Mouse (Mus musculus) heart, postnatal 14 days (tissue): ENCODE measurements around the gene Arap1. TPM values are rescaled to one million over a fixed set of nuclear protein-coding genes. Genes with fewer than 3 reads are reported as not detected.

Source experiments
- DNase-seq, 2 experiments: peaks; one replicate each; pipeline ENCODE4 v3.0.0; 2021 to 2022
- intact Hi-C: fragments of 180-260 bp; cut with DNase I; formaldehyde crosslinking; loops from one replicate; pipeline ENCODE4 v1.15.1; 2025
- long read RNA-seq, 2 experiments: library from polyadenylated mRNA; stranded (forward); transcript quantifications; one replicate each; pipeline ENCODE4 v2.0.0; 2021
- total RNA-seq, 2 experiments: library from RNA; stranded (reverse); gene quantifications; 2 replicates each; pipeline ENCODE4 v1.2.3; 2021

The Arap1 gene
- total RNA-seq: 10 to 100 TPM; 38.6 to 41.8 TPM
- long read RNA-seq, experiment 1, full-length matches to known transcripts: 21 of 55 reads
- long read RNA-seq, experiment 1, partial matches to known transcripts: 17 of 55 reads
- long read RNA-seq, experiment 1, other reads (novel, unspliced or antisense): 17 of 55 reads
- long read RNA-seq, experiment 2, transcript Arap1-203 (21 exons, 3,693 nt): major isoform, 12 of 32 reads
- long read RNA-seq, experiment 2, partial matches to known transcripts: 8 of 32 reads
- long read RNA-seq, experiment 2, other reads (novel, unspliced or antisense): 11 of 32 reads

GRCm38 (mm10) chr7:101347767-101348270 is at the start of gene Arap1:
TSS of gene Arap1 (plus strand) at chr7:101348067.
- intact Hi-C loops: no loop called here

GRCm38 (mm10) chr7:101298375-101298774 is 49.5 kb upstream of the Arap1 start:
- intact Hi-C loops: no loop called here
- no peak for DNase-seq

More at GRCm38 (mm10) chr7:101347767-101348270, at the start of gene Arap1:
- peak; percentile 78 to 80 for DNase-seq

- intact Hi-C loops: no loop called here
- DNase-seq: no peak
Measured at GRCm38 (mm10) chr7:101301361-101301880, 46.4 kb upstream of the Arap1 start.

GRCm38 (mm10) chr7:101301881-101302456 is 45.9 kb upstream of the Arap1 start, which contains the start of gene Atg16l2:
TSS of gene Atg16l2 (minus strand) at chr7:101302251.
- peak; percentile 93 to 95 for DNase-seq
- intact Hi-C loops: no loop called here

- no peak for DNase-seq
- intact Hi-C loops: no loop called here
Measured at GRCm38 (mm10) chr7:101302691-101303090, 45.2 kb upstream of the Arap1 start.

GRCm38 (mm10) chr7:101306841-101307240 is 41.0 kb upstream of the Arap1 start:
- no peak for DNase-seq

GRCm38 (mm10) chr7:101309985-101310326 is 37.9 kb upstream of the Arap1 start:
- no peak for DNase-seq
- intact Hi-C loops: loop anchor here (1.0 to 2.0 kb wide), 2 partner anchors 64 to 103 kb away; no protein-coding TSS in a partner anchor

More at GRCm38 (mm10) chr7:101306841-101307240, 41.0 kb upstream of the Arap1 start:
- intact Hi-C loops: no loop called here

- DNase-seq: peak; percentile 97
- intact Hi-C loops: loop anchor here (1.0 to 2.0 kb wide), 2 partner anchors 64 to 102 kb away; no protein-coding TSS in a partner anchor
Measured at GRCm38 (mm10) chr7:101310327-101311028, 37.4 kb upstream of the Arap1 start.

- no peak for DNase-seq
- intact Hi-C loops: loop anchor here (2.0 kb wide), 1 partner anchor 102 kb away; no protein-coding TSS in a partner anchor
Measured at GRCm38 (mm10) chr7:101311061-101311460, 36.8 kb upstream of the Arap1 start.

- intact Hi-C loops: no loop called here
- DNase-seq: no peak
Measured at GRCm38 (mm10) chr7:101313033-101313432, 34.8 kb upstream of the Arap1 start.

GRCm38 (mm10) chr7:101314396-101314795 is 33.5 kb upstream of the Arap1 start:
- intact Hi-C loops: no loop called here
- DNase-seq: no peak

- intact Hi-C loops: no loop called here
- DNase-seq: no peak
Measured at GRCm38 (mm10) chr7:101315699-101316098, 32.2 kb upstream of the Arap1 start.

GRCm38 (mm10) chr7:101316591-101317001 is 31.3 kb upstream of the Arap1 start:
- DNase-seq: no peak
- intact Hi-C loops: no loop called here

- intact Hi-C loops: no loop called here
- DNase-seq: no peak
Measured at GRCm38 (mm10) chr7:101317014-101317413, 30.9 kb upstream of the Arap1 start, which contains the start of gene Stard10. TSS of gene Stard10 (plus strand) at chr7:101317086.

GRCm38 (mm10) chr7:101318848-101319247 is 29.0 kb upstream of the Arap1 start:
- intact Hi-C loops: no loop called here

GRCm38 (mm10) chr7:101319796-101320195 is 28.1 kb upstream of the Arap1 start:
- intact Hi-C loops: no loop called here
- no peak for DNase-seq

More at GRCm38 (mm10) chr7:101318848-101319247, 29.0 kb upstream of the Arap1 start:
- no peak for DNase-seq

GRCm38 (mm10) chr7:101320399-101321217 is 27.3 kb upstream of the Arap1 start:
- peak in 1 of 2 experiments; percentile 30 for DNase-seq
- intact Hi-C loops: no loop called here

GRCm38 (mm10) chr7:101321218-101321827 is 26.5 kb upstream of the Arap1 start:
- intact Hi-C loops: no loop called here
- DNase-seq: peak in 1 of 2 experiments; percentile 19

- intact Hi-C loops: no loop called here
Measured at GRCm38 (mm10) chr7:101323141-101323594, 24.7 kb upstream of the Arap1 start.

More at GRCm38 (mm10) chr7:101323141-101323594, 24.7 kb upstream of the Arap1 start:
- no peak for DNase-seq
